Mouse (Mus musculus) stomach, embryonic 16.5 days (tissue): ENCODE results near the gene C6. TPM values are rescaled to one million over a fixed set of nuclear protein-coding genes. Genes with fewer than 3 reads are reported as not detected.

ENCODE experiments used
- polyA plus RNA-seq: library from polyadenylated mRNA; unstranded; fragments of >200 nt; fragmentation: Nextera tagmentation; extraction: Ambion mirVana; gene quantifications from 2 replicates; pipeline ENCODE4 v1.2.1, GENCODE M21; 2015

Gene C6
- polyA plus RNA-seq, 1 experiment from 2014 or later = 0.08 TPM

Other genes with a start within 250 kb of the C6 start
- gene Mroh2b, start 171.6 kb downstream of the C6 start, polyA plus RNA-seq = not detected in 2 replicates